Mouse (Mus musculus): ENCODE data around the gene Steap4. TPM values are rescaled to one million over a fixed set of nuclear protein-coding genes. Genes with fewer than 3 reads are reported as not detected.

The Steap4 gene
- total and polyA plus RNA-seq, 3 experiments: not detected

GRCm38 (mm10) chr5:7996401-7997044, 36.3 kb downstream of the Steap4 start:
- ATAC-seq (ENCODE audit: extremely low read depth, insufficient number of reproducible peaks, low FRiP score, poor library complexity, severe bottlenecking) (no peak), DNase-seq (ENCODE audit: low spot score) (no peak)

GRCm38 (mm10) chr5:7997086-7997485, 36.8 kb downstream of the Steap4 start:
- H3K9me3 ChIP-seq (replicated peaks): no peaks in the 10 kb centered on the region
- no peak for ATAC-seq (ENCODE audit: extremely low read depth, insufficient number of reproducible peaks, low FRiP score, poor library complexity, severe bottlenecking)

More at GRCm38 (mm10) chr5:7996401-7997044, 36.3 kb downstream of the Steap4 start:
- Histone ChIP-seq H3K4me1 (ENCODE audit: insufficient read depth, low read depth, low read length) (no peaks in the 10 kb centered on the region), H3K36me3 (replicated peaks) (no peaks in the 10 kb centered on the region), H3K27me3 (ENCODE audit: insufficient read depth, low read length) (no peaks in the 10 kb centered on the region), H3K4me3 (ENCODE audit: low read depth, low read length) (no peak overlapping the region), H3K9me3 (replicated peaks) (no peaks in the 10 kb centered on the region)
- no peak for TF ChIP-seq TAL1 (conservative IDR thresholded peaks at IDR 0.05; ENCODE audit: low read depth, low read length)
- peak; percentile 33; the same call in 1 of the 2 replicates for TF ChIP-seq CTCF (IDR thresholded peaks at IDR 0.05; ENCODE audit: low read depth, low read length)

DNA sequence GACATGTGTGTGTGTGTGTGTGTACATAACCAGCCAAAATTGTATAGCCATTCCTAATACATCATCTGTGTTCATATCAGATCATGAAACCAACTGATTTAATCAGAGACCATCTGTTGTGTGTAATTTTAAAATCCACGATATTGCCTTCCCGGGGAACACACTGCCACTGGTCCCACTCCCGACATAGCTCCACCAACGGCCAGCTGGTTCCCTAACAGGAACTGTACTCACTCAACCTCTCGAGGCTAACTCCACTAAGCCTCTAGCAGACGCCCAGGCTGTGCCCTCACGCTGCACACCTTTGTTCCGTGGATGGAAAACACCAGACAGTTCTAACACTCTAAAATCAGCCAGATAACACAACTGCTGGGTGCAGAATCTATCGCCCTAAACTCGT, 40.2 kb downstream of the Steap4 start:
- ATAC-seq (ENCODE audit: extremely low read depth, insufficient number of reproducible peaks, low FRiP score, poor library complexity, severe bottlenecking): no peak

More at GRCm38 (mm10) chr5:7997086-7997485, 36.8 kb downstream of the Steap4 start:
- no peaks in the 10 kb centered on the region for H3K4me1 ChIP-seq (ENCODE audit: insufficient read depth, low read depth, low read length)
- TF ChIP-seq CTCF (IDR thresholded peaks at IDR 0.05; ENCODE audit: low read depth, low read length): no peak
- TF ChIP-seq GATA1 (IDR thresholded peaks at IDR 0.05; ENCODE audit: borderline replicate concordance, low read length): no peak
- TF ChIP-seq POLR2AphosphoS5 (IDR thresholded peaks at IDR 0.05; ENCODE audit: insufficient replicate concordance, low read depth, low read length): no peak
- TF ChIP-seq TAL1 (conservative IDR thresholded peaks at IDR 0.05; ENCODE audit: low read depth, low read length): no peak
- no peak for TF ChIP-seq GATA2 (IDR thresholded peaks at IDR 0.05; ENCODE audit: borderline replicate concordance, low read depth, low read length)
- no peak overlapping the region for H3K4me3 ChIP-seq (ENCODE audit: low read depth, low read length)
- no peaks in the 10 kb centered on the region for H3K27me3 ChIP-seq (ENCODE audit: insufficient read depth, low read length)
- no peaks in the 10 kb centered on the region for H3K36me3 ChIP-seq (replicated peaks)
- DNase-seq (ENCODE audit: low spot score): no peak

GRCm38 (mm10) chr5:8002827-8003226, 42.6 kb downstream of the Steap4 start:
- Histone ChIP-seq H3K27me3 (ENCODE audit: insufficient read depth, low read length) (no peaks in the 10 kb centered on the region), H3K4me1 (ENCODE audit: insufficient read depth, low read depth, low read length) (no peaks in the 10 kb centered on the region), H3K36me3 (replicated peaks) (no peaks in the 10 kb centered on the region), H3K4me3 (ENCODE audit: low read depth, low read length) (no peak overlapping the region), H3K9me3 (replicated peaks) (no peaks in the 10 kb centered on the region)
- DNase-seq (ENCODE audit: low spot score) (no peak), ATAC-seq (ENCODE audit: extremely low read depth, insufficient number of reproducible peaks, low FRiP score, poor library complexity, severe bottlenecking) (no peak)
- no peak for TF ChIP-seq GATA1 (IDR thresholded peaks at IDR 0.05; ENCODE audit: borderline replicate concordance, low read length)
- TF ChIP-seq TAL1 (conservative IDR thresholded peaks at IDR 0.05; ENCODE audit: low read depth, low read length): no peak
- no peak for TF ChIP-seq POLR2AphosphoS5 (IDR thresholded peaks at IDR 0.05; ENCODE audit: insufficient replicate concordance, low read depth, low read length)
- no peak for TF ChIP-seq GATA2 (IDR thresholded peaks at IDR 0.05; ENCODE audit: borderline replicate concordance, low read depth, low read length)
- TF ChIP-seq CTCF (IDR thresholded peaks at IDR 0.05; ENCODE audit: low read depth, low read length): no peak

More for the DNA sequence above, 40.2 kb downstream of the Steap4 start:
- Histone ChIP-seq H3K9me3 (replicated peaks) (no peaks in the 10 kb centered on the region), H3K27me3 (ENCODE audit: insufficient read depth, low read length) (no peaks in the 10 kb centered on the region), H3K4me1 (ENCODE audit: insufficient read depth, low read depth, low read length) (no peaks in the 10 kb centered on the region), H3K36me3 (replicated peaks) (no peaks in the 10 kb centered on the region), H3K4me3 (ENCODE audit: low read depth, low read length) (no peak overlapping the region)
- no peak for DNase-seq (ENCODE audit: low spot score)
- TF ChIP-seq GATA1 (IDR thresholded peaks at IDR 0.05; ENCODE audit: borderline replicate concordance, low read length): no peak

- H3K4me1 ChIP-seq (ENCODE audit: insufficient read depth, low read depth, low read length): no peaks in the 10 kb centered on the region
- ATAC-seq (ENCODE audit: extremely low read depth, insufficient number of reproducible peaks, low FRiP score, poor library complexity, severe bottlenecking) (no peak), DNase-seq (ENCODE audit: low spot score) (no peak)
- H3K9me3 ChIP-seq (replicated peaks): 0 out of 2 replicates have a peak, but pooled peaks cover 2% of the 10 kb centered on the region
- H3K36me3 ChIP-seq (replicated peaks): no peaks in the 10 kb centered on the region
- TF ChIP-seq TAL1 (conservative IDR thresholded peaks at IDR 0.05; ENCODE audit: low read depth, low read length) (no peak), GATA2 (IDR thresholded peaks at IDR 0.05; ENCODE audit: borderline replicate concordance, low read depth, low read length) (no peak), GATA1 (IDR thresholded peaks at IDR 0.05; ENCODE audit: borderline replicate concordance, low read length) (no peak), POLR2AphosphoS5 (IDR thresholded peaks at IDR 0.05; ENCODE audit: insufficient replicate concordance, low read depth, low read length) (no peak), CTCF (IDR thresholded peaks at IDR 0.05; ENCODE audit: low read depth, low read length) (no peak)
- no peaks in the 10 kb centered on the region; the same call in 1 of the 2 replicates for H3K27me3 ChIP-seq (ENCODE audit: insufficient read depth, low read length)
- H3K4me3 ChIP-seq (ENCODE audit: low read depth, low read length): no peak overlapping the region
Measured at GRCm38 (mm10) chr5:8013276-8013675, 53.0 kb downstream of the Steap4 start.

Other genes with a start within 250 kb of the Steap4 start
- gene Sri, start 85.6 kb downstream of the Steap4 start, total RNA-seq (2014; fragmentation: Nextera tagmentation): 247 and 248 TPM in 2 replicates
- gene Sri, start 85.6 kb downstream of the Steap4 start, total RNA-seq (2017): 152 and 157 TPM in 2 replicates
- 264 and 318 TPM in 2 replicates for gene Sri, start 85.6 kb downstream of the Steap4 start, polyA plus RNA-seq (2012)